Mouse (Mus musculus): ENCODE measurements around the gene Rtf1.

DNA sequence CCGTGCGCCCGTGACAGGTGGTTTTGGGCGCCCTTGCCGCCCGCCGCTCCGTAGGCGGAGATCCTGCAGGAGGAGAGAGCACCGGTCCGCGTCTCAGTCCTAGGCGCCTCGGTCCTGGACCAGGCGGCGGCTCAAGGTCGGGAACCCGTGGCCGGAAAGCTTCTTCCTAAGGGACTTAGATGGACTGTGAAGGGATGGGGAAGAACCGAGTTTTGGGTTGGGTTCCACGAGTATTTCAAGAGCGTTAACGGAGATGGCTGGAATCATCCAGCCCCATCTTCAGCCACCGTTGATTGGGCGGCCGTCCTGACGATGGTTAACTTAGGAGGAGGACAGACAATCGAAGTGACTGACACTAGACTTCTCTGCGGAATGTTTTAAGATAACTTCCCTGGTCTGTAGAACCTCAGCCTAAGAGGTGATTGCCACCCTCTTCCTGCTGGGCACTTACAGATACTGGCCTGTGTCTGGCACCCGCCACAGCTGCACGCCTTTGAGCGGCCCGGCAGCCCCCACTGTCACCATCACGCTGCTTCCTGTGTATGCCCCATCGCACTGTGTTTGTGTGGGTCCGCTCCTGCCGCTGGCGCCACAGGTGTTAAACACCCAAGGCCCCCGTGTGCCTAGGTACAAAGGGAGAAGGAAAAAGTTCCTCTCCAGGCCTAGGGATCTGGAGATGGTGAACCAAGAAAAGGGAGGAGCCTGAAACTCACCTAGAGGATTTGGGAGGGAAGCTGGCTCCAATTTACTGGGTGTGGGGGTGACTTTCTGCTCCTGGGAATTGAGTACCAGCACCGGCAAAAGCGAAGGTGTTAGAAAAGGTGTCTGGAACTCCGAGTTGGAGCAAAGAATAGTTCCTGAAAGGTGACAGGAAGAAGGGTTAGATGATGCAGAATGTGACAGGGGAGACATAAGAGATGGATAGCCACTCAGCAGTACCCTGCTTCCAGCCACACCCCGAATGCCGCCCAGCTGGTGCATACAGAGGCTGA is 84.3 kb downstream of the Rtf1 start:
- TF ChIP-seq POLR2A (IDR thresholded peaks at IDR 0.05; ENCODE audit: control insufficient read depth, low read depth, low read length) = no peak
- TF ChIP-seq CTCF (IDR thresholded peaks at IDR 0.05; ENCODE audit: control insufficient read depth, insufficient read depth, insufficient replicate concordance, low read depth, low read length) = no peak

All from testis, adult 2 months (tissue).